Mouse (Mus musculus) liver, postnatal 0 days (tissue): ENCODE results near the gene Mvb12b. TPM values are rescaled to one million over a fixed set of nuclear protein-coding genes. Genes with fewer than 3 reads are reported as not detected.
A peak's percentile ranks its signal among the peaks of the same experiment; 100 is the strongest.

Source experiments
- ATAC-seq: fragments of 200-750 bp; cut with Nextera tagmentation; 2 replicates; pipeline ENCODE4 v1.8.0; 2017; ENCODE audit warnings: mild to moderate bottlenecking, moderate library complexity
- DNase-seq: peaks from one replicate; pipeline ENCODE4 v3.0.0-alpha.2; 2016
- H3K27ac ChIP-seq: fragments of 300-500 bp; sonication (generic); 2 replicates; pipeline ENCODE4 v1.5.1; 2014; ENCODE audit warnings: antibody characterized with exemption, moderate library complexity, mild to moderate bottlenecking, low read depth
- H3K27me3 ChIP-seq: fragments of 300-500 bp; sonication (generic); 2 replicates; pipeline ENCODE4 v1.6.1; 2014; ENCODE audit warnings: low read length, control low read depth, mixed read lengths; ENCODE audit not compliant: insufficient read depth
- H3K36me3 ChIP-seq: fragments of 300-500 bp; sonication (generic); replicated peaks from 2 replicates; pipeline ENCODE4 v1.6.1; 2014; ENCODE audit warnings: mild to moderate bottlenecking, control low read depth, low read length, moderate library complexity, mixed read lengths; ENCODE audit not compliant: insufficient read depth
- H3K4me1 ChIP-seq: fragments of 300-500 bp; sonication (generic); 2 replicates; pipeline ENCODE4 v1.6.1; 2014; ENCODE audit warnings: antibody characterized with exemption, mild to moderate bottlenecking, control low read depth; ENCODE audit not compliant: insufficient read depth
- H3K4me2 ChIP-seq: fragments of 300-500 bp; sonication (generic); 2 replicates; pipeline ENCODE4 v1.6.1; 2014; ENCODE audit warnings: low read depth, mild to moderate bottlenecking, low read length, moderate library complexity, mixed read lengths
- H3K4me3 ChIP-seq: fragments of 300-500 bp; sonication (generic); 2 replicates; pipeline ENCODE4 v1.5.1; 2014; ENCODE audit warnings: low read depth, low read length
- H3K9ac ChIP-seq: fragments of 300-500 bp; sonication (generic); replicated peaks from 2 replicates; pipeline ENCODE4 v1.6.1; 2014; ENCODE audit warnings: mild to moderate bottlenecking, moderate library complexity
- H3K9me3 ChIP-seq: fragments of 300-500 bp; sonication (generic); 2 replicates; pipeline ENCODE4 v1.6.1; 2016; ENCODE audit warnings: mild to moderate bottlenecking, control low read depth, low read length, mixed read lengths
- CTCF ChIP-seq: sonication (generic); IDR thresholded peaks from 2 replicates; pipeline ENCODE4 v1.5.1; 2016; ENCODE audit warnings: antibody characterized with exemption, low read depth
- EP300 ChIP-seq: IDR thresholded peaks from 2 replicates; pipeline ENCODE4 v1.6.1; 2016; ENCODE audit warnings: antibody characterized with exemption, low read depth, mild to moderate bottlenecking
- WGBS: fragments of 180-500 bp; shearing (Covaris S2); extraction: QIAGEN DNeasy Blood & Tissue Kit; methylation state at CpG from one replicate; pipeline ENCODE4 v1.1.7; 2014; ENCODE audit not compliant: insufficient replicate concordance; 5-methylcytosine and 5-hydroxymethylcytosine counted together
- polyA plus RNA-seq: library from polyadenylated mRNA; unstranded; fragments of >200 nt; fragmentation: Nextera tagmentation; extraction: Ambion mirVana; gene quantifications from 2 replicates; pipeline ENCODE4 v1.2.1, GENCODE M21; 2015

Gene Mvb12b
- polyA plus RNA-seq, 1 experiment from 2014 or later, result 8.1 TPM

GRCm38 (mm10) chr2:33682219-33682618 is 205.5 kb downstream of the Mvb12b start:
- no peak overlapping the region for H3K9ac ChIP-seq
- no peak overlapping the region for H3K4me2 ChIP-seq
- WGBS, result 7% methylated on average over 4 of the region's 4 CpGs
- 0 out of 2 replicates have a peak, but pooled peaks cover 4% of the 10 kb centered on the region for H3K27me3 ChIP-seq
- H3K4me3 ChIP-seq, result no peak overlapping the region
- TF ChIP-seq EP300, result no peak
- TF ChIP-seq CTCF, result peak; percentile 91
- ATAC-seq (no peak), DNase-seq (peak; percentile 76)
- no peaks in the 10 kb centered on the region for H3K4me1 ChIP-seq
- no peaks in the 10 kb centered on the region for H3K9me3 ChIP-seq
- no peak overlapping the region for H3K27ac ChIP-seq
- H3K36me3 ChIP-seq, result no peaks in the 10 kb centered on the region

Other genes with a start within 250 kb of the Mvb12b start
- not detected in 2 replicates for gene Lmx1b, start 247.4 kb downstream of the Mvb12b start, polyA plus RNA-seq